Mouse (Mus musculus): ENCODE data around the gene Rpl27a.

Gene Rpl27a

GRCm38 (mm10) chr7:109524763-109525162 lies 5.8 kb downstream of the Rpl27a start:
- DNase-seq (ENCODE audit: low read depth in 2 of 2, low spot score in 2 of 2), result no peak

GRCm38 (mm10) chr7:109525740-109526663 lies 7.1 kb downstream of the Rpl27a start:
- DNase-seq (ENCODE audit: low read depth in 2 of 2, low spot score in 2 of 2), result no peak

DNA sequence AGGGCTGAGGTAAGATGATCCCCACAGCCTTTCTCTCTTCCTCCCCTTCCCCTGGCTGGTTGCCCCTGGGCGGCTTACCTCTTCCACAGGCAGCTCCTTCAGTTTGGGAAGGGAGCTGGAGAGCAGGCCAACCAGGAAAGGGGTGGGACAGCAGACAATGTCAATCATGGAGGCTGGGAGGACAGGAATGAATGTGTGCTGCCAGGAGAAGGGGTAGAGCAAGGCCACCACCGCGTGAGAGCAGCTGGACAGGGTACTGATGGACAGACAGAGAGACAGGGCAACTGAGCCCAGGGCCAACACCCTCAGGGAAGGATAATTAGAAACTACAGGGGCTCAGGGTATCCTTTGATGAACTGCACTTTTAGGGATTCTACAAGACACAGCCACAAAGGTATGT lies 8.6 kb downstream of the Rpl27a start:
- no peak for DNase-seq (ENCODE audit: low read depth in 2 of 2, low spot score in 2 of 2)

DNA sequence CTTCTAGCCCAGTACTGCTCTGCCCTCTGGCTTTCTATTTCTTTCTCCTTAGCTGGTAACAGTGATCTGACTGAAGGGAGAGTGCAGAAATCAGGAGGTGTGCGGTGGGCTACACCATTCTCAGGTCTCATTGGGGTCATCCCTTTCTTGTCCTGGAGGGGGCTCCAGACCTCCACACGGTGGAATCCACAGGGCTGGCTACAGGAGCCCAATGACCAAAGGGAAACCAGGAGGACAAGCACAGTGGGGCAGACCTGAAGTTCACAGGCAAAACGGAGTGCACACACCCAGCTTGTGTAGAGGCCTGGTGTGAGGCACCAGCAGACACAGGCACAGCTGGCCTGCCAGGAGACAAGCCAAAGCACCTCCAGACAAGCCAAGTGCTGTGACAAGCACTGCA lies 9.4 kb downstream of the Rpl27a start:
- DNase-seq (ENCODE audit: low read depth in 2 of 2, low spot score in 2 of 2), result no peak

DNA sequence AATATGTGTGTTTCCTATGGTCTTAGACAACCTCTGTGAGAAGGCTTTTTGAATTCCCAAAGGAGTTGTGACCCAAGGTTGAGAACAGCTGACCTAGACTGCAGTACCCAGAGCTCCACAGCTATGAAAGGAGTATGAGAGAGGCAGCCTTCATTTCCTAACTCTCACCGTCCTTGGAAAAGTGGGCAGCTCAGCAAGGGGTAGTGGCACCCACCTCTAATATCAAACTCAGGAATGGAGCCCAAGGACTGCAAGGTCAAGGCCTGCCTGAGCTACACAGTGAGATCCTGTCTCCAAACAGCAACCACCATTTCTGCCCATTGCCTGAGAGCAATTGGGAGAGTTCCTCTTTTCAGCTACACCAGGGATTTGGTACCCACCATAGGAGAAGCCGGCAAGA lies 10.8 kb downstream of the Rpl27a start:
- DNase-seq (ENCODE audit: low read depth in 2 of 2, low spot score in 2 of 2), result no peak

DNA sequence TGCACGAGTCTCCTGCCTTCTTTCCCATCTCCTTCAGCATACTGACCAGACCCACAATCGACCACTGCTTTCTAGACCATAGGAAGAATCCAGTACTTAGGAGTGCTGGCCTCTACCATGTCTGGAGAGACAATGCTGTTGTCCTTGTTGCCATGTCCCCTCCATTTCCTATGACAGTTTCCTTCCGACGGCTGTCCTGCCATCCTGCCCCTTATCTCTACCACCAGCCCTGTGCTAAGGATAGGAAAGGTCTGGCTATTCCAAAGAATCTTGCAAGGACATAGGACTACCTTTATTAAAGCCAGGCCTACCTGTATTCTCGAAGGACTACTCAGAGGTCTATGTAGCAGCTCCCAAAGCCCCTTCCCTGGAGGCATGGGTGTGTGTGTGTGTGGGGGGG lies 12.6 kb downstream of the Rpl27a start:
- no peak for DNase-seq (ENCODE audit: low read depth in 2 of 2, low spot score in 2 of 2)

DNA sequence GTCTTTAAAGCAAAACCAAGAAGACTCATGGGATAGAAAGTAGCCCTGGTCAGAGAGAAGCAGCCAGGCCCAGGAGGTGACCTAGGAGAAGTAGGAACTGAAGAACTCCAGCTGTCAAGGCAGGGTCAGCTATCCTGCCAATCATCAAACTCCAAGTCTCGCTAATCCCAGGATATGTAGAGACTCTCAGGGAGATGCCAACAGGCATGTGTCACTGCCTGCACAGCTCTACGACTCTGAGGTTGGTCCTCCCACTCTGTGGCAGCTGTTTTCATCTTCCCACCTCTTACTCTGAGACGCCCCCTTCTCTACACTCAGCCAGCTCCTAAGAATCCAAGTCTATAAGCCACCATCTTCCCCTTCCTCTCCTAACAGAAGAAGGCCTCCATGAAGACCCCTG lies 13.7 kb downstream of the Rpl27a start:
- no peak for DNase-seq (ENCODE audit: low read depth in 2 of 2, low spot score in 2 of 2)

DNA sequence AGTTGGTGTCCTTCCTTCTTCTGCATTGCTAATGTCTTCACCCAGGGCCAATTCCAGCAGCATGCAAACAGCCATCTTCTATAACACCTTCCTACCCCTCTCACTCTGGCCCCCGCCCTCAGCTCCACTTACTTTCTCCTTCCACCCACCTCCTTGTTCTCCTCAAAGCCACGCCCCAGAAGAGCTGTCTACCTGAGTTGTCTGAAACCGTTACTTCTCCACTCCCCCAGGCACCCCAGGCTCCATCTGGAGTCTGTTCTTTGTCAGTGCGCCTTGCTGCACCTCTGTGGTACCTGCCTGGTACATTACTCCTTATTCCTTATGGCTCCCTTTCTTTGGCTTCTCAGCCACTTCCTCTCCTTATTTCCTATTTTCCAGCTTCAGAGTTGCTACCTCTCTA lies 14.2 kb downstream of the Rpl27a start:
- DNase-seq (ENCODE audit: low read depth in 2 of 2, low spot score in 2 of 2), result no peak

GRCm38 (mm10) chr7:109533888-109534287 lies 14.9 kb downstream of the Rpl27a start:
- no peak for DNase-seq (ENCODE audit: low read depth in 2 of 2, low spot score in 2 of 2)

DNA sequence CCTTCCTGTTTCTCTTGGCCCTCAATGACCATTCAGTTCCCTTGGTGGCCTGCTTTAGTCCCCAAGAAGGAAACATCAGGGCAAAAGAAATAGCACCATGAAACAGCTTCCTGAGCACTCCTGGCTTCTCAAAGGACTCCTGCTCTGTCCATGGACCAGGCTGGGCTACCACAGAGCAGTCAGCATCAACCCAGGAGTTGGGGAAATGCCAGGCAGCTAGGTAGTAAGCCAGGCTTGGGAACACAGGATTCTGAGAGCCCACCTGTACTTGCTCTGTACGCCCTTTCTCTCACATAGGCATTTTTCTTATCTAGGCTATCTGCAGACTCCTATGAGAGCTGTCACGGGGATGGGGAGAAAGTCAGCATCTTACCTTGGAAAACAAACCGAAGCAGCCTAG lies 16.0 kb downstream of the Rpl27a start:
- no peak for DNase-seq (ENCODE audit: low read depth in 2 of 2, low spot score in 2 of 2)

DNA sequence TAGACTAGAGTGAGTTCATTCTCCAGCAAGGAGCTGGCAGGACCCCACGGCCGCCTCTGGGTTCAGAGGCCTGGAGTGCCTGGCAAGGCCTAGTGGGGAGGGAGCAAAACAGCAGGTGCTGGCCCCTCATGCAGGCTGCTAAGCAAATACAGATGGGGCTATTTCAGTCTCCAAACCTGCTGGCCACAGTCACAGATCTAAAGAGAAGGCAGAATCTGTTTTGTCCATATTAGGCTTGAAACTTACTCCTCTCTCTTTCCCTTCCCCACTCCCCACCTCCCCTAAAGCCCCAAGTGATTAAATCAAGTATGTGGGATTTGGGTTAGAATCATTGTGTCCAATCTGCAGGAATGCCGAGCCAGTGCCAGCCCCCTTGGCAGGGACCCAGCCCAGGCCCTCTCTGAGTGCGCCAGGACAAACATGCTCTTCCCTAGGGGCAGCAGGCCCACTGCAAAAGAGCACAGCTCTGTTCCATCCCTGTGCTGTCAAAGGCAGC lies 17.6 kb downstream of the Rpl27a start:
- DNase-seq (ENCODE audit: low read depth in 2 of 2, low spot score in 2 of 2), result no peak

DNA sequence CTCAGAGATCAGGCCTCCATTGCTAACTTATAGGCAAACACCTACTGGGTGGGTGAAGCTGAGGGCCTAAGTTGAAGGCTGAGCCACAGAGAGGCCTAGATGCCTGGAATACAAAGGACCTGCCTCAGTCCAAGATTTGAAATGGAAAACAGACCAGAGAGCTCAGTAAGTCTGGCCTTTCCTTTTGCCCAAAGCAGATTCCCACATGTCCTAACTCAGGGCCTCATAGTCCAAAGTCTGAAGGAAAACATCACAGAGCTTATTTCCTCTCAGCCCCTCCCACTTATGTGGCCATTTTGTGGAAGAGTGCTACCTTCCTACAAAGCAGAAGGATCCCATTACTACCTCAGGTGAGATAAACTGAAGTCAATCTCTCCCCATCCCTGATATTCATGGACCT lies 22.0 kb downstream of the Rpl27a start:
- DNase-seq (ENCODE audit: low read depth in 2 of 2, low spot score in 2 of 2), result no peak

DNA sequence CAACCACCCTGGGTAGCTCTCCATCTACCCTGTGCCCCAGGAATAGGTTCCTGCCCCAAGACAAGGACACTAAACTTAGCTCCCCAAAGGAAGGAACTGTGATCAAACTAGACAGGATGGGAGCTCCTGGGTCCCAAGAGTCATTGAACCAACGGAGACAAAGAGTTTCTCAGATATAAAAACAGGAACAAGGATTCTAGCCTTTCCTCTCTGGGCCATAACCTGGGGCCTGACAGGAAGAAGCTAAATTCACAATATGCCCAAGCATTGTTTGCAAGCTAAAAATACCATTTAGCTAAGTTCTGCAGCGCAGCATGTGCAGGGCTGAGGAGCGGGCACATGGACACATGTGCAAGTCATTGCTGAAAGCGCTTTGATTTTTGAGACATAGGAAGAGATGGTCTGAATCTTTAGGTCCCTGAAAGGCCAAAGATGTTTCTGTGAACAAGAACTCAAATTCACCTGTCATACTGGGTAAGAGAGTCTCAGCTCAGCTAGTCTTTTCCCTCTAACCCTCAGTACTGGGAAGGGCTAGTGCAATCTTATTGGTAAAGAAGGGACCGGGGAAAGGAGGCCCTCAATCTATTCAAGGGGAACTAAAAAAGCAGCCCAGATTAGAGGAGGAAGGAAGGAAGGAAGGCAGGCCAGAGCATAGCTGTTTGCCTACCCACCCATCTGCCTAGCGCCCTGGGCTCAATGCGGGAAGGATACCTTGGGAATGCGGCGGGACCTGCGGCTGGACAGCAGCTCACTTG lies 22.8 kb downstream of the Rpl27a start:
- DNase-seq (ENCODE audit: low read depth in 2 of 2, low spot score in 2 of 2), result no peak

DNA sequence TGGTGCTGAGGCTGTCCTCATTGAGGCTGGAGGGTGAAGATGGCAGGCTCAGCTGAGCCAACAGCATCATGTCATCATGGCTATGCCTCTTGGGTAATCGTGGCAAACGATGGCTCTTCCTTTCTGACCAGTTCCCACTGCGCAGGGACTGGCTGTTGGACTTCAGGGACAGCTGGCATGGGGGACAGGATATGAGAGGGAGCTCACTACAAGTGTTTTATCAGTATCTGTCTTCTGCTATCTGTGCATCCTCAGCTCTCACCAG lies 23.3 kb downstream of the Rpl27a start:
- DNase-seq (ENCODE audit: low read depth in 2 of 2, low spot score in 2 of 2), result no peak

GRCm38 (mm10) chr7:109544792-109545191 lies 25.8 kb downstream of the Rpl27a start:
- DNase-seq (ENCODE audit: low read depth in 2 of 2, low spot score in 2 of 2), result no peak

DNA sequence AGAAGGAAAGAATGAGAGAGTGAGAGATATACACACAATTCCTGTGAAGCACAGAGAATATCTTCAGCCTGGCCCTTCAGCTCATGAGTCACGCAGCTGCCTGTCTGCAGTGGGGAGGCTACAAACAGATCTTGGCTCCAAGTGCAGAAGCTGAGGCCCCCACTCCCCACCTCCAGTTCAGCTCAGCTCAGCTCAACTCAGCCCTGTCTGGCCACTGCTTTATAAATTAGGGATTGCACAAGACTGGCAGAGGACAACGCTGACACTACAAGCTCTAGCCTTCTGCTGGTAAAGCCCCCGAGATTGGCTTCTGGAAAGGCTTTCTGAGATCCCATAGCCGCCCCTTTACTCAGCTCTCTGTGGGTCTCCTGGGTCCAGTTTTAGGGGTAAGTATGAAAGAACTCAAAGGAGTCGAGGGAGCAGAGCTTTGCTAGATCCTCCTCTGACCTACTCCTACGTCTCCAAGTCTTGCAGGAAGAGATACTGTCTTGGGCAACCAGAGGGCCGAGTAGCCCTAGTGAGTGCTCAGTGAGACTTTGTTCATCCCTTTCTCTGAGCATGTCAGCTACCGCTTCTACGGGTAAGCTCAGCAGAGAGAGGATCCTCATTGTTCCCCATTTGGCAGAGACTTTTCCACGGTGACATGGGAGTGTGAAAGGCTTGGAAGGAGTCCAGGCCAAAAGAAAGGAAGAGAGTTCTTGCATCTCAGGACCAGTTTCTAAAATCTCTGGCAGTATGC lies 26.5 kb downstream of the Rpl27a start:
- no peak for DNase-seq (ENCODE audit: low read depth in 2 of 2, low spot score in 2 of 2)

GRCm38 (mm10) chr7:109546186-109546585 lies 27.2 kb downstream of the Rpl27a start:
- no peak for DNase-seq (ENCODE audit: low read depth in 2 of 2, low spot score in 2 of 2)

GRCm38 (mm10) chr7:109546726-109547125 lies 27.8 kb downstream of the Rpl27a start:
- DNase-seq (ENCODE audit: low read depth in 2 of 2, low spot score in 2 of 2), result no peak

- DNase-seq (ENCODE audit: low read depth in 2 of 2, low spot score in 2 of 2), result no peak
Observed at GRCm38 (mm10) chr7:109559536-109559935, 40.6 kb downstream of the Rpl27a start.

- no peak for DNase-seq (ENCODE audit: low read depth in 2 of 2, low spot score in 2 of 2)
Observed at GRCm38 (mm10) chr7:109561466-109562153, 42.7 kb downstream of the Rpl27a start.

DNA sequence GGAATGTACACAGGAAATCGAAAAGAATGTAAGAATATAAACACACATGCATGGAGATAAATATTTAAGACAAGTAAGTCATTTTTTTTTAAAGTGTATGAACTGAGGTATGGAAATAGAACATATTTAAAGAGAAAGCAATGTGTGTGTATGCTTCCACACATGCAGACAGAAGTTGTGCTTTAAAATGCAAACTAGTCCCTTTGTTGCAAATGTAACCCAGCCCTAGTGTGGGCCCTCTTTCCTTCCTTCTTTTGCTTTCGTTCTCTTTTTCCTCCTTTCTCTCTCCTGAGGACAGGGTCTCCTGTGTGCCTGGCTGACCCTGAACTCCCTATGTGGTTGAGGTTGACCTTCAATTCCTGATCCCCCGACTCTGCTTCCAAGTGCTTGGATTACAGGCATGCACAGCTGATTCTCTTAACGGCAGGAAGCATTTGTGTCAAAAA lies 43.2 kb downstream of the Rpl27a start:
- no peak for DNase-seq (ENCODE audit: low read depth in 2 of 2, low spot score in 2 of 2)

All from CD8-positive naive resting alpha-beta T cell, adult 2 months (primary cell).